Mouse (Mus musculus): ENCODE results near the gene Fasl. TPM values are rescaled to one million over a fixed set of nuclear protein-coding genes. Genes with fewer than 3 reads are reported as not detected.

The Fasl gene
- not detected in 2 replicates for polyA plus RNA-seq (2014; fragmentation: Nextera tagmentation; extraction: Ambion mirVana)

DNA sequence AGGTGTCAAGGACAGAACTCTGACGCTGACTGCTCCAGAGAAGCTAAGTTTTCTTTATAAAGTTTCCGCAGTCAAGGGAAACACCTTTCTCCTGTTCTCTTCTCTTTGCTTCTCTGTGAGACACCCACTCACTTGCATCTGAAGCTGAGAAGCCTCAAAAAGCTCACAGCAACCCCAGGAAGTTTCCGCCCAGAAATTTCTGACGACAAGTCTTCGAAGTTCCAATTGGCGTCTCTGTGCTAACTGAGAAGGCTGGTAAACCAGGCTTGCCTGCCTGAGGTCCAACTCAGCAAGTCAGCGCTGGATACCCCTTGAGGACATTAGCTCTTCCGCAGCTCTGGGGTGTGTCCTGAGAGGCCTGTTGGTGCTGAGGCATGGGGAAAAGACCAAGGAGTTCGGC lies at the start of gene Fasl:
Gene Fasl (minus strand): TSS at position 157 of the 400 bp plus-strand sequence.
- H3K27ac ChIP-seq (ENCODE audit: low read depth, low read length): no peak within 1 kb of the TSS

DNA sequence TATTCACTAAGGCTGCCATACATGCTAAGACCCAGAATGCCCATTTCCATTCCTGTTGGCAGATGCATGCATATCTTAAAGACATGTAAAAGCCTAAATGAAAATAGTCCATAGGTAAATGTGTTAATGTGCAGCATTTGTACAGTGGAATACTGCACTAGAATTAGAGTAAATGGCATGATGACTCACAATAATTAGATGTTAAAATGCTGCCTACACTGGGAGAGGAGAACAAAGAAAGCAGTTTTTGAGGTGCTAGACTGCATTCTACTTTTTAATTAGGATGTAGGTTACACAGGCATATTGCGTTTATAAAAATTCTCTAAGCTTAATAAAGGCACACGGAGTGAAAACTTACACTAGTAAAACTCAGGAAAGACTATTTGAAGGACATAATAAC lies 38.4 kb upstream of the Fasl start:
- H3K4me2 ChIP-seq (replicated peaks; ENCODE audit: low read depth, low read length): no peak overlapping the region
- ATAC-seq (ENCODE audit: low FRiP score, low TSS enrichment): no peak
- H3K27ac ChIP-seq (ENCODE audit: low read depth, low read length): no peak overlapping the region
- no peaks in the 10 kb centered on the region for H3K9me3 ChIP-seq (ENCODE audit: control insufficient read depth, low read length)
- no peak overlapping the region for H3K9ac ChIP-seq (ENCODE audit: low read depth, low read length)
- H3K4me3 ChIP-seq (ENCODE audit: low read length): no peak overlapping the region
- H3K27me3 ChIP-seq (ENCODE audit: control insufficient read depth, insufficient read depth, low read length): no peaks in the 10 kb centered on the region
- H3K4me1 ChIP-seq (ENCODE audit: control insufficient read depth, insufficient read depth, low read length): no peaks in the 10 kb centered on the region
- 98% methylated on average over 2 of the region's 2 CpGs for WGBS
- peaks cover 29% of the 10 kb centered on the region for H3K36me3 ChIP-seq (ENCODE audit: control insufficient read depth, insufficient read depth, low read length)

More for the DNA sequence above, at the start of gene Fasl:
- no peaks in the 10 kb centered on the region for H3K36me3 ChIP-seq (ENCODE audit: control insufficient read depth, insufficient read depth, low read length)
- H3K27me3 ChIP-seq (ENCODE audit: control insufficient read depth, insufficient read depth, low read length): no peaks in the 10 kb centered on the region
- no peaks in the 10 kb centered on the region for H3K4me1 ChIP-seq (ENCODE audit: control insufficient read depth, insufficient read depth, low read length)
- no peak within 1 kb of the TSS for H3K4me2 ChIP-seq (replicated peaks; ENCODE audit: low read depth, low read length)
- no peak within 1 kb of the TSS for H3K9ac ChIP-seq (ENCODE audit: low read depth, low read length)
- no peak for ATAC-seq (ENCODE audit: low FRiP score, low TSS enrichment)
- H3K9me3 ChIP-seq (ENCODE audit: control insufficient read depth, low read length): no peaks in the 10 kb centered on the region
- WGBS: 82% methylated on average over 9 of the region's 9 CpGs
- H3K4me3 ChIP-seq (ENCODE audit: low read length): no peak within 1 kb of the TSS

DNA sequence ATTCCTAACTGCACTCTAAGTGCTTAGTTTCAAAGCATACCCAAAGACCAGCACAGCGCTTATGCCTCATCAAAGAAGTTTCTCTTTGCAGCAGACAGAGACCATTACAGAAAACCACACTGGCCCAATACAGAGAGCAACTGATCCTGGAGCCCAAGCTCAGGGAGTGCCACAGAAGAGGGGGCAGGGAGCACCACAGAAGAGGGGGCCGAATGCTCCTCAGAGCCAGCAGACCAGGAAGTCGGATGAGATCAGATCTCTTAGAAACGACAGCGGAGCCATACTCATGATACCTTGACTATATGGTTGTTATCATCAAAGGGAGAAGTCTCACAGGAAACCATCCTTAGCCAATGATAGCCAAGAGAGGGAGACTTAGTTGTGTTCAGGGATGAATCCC lies 21.1 kb upstream of the Fasl start:
- ATAC-seq (ENCODE audit: low FRiP score, low TSS enrichment): no peak
- Histone ChIP-seq H3K36me3 (ENCODE audit: control insufficient read depth, insufficient read depth, low read length) (no peaks in the 10 kb centered on the region), H3K4me1 (ENCODE audit: control insufficient read depth, insufficient read depth, low read length) (no peaks in the 10 kb centered on the region), H3K9me3 (ENCODE audit: control insufficient read depth, low read length) (no peaks in the 10 kb centered on the region), H3K27ac (ENCODE audit: low read depth, low read length) (no peak overlapping the region), H3K9ac (ENCODE audit: low read depth, low read length) (no peak overlapping the region), H3K4me2 (replicated peaks; ENCODE audit: low read depth, low read length) (no peak overlapping the region), H3K27me3 (ENCODE audit: control insufficient read depth, insufficient read depth, low read length) (no peaks in the 10 kb centered on the region), H3K4me3 (ENCODE audit: low read length) (no peak overlapping the region)
- WGBS: 78% methylated on average over 5 of the region's 5 CpGs

DNA sequence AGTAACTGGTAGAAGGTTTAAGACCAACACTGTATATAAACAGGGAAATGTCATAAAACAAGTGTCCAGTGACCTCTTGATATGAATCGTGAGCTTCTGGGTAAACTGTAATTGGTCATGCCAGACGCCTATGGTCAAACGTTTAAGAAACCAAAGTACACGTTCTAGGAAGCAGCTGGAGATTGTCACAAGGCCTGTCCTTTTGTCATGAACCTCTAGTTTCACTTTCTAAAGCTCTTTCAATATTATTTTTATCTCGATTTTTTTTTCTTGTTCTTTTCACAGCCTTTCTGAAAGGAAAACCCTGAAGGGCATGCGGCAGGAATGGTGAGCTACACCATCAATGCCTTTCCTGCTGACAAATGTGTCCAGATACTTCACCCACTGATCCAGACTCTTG lies 20.7 kb upstream of the Fasl start:
- H3K4me3 ChIP-seq (ENCODE audit: low read length): no peak overlapping the region
- H3K9me3 ChIP-seq (ENCODE audit: control insufficient read depth, low read length): no peaks in the 10 kb centered on the region
- no peaks in the 10 kb centered on the region for H3K4me1 ChIP-seq (ENCODE audit: control insufficient read depth, insufficient read depth, low read length)
- no peak overlapping the region for H3K27ac ChIP-seq (ENCODE audit: low read depth, low read length)
- no peak overlapping the region for H3K4me2 ChIP-seq (replicated peaks; ENCODE audit: low read depth, low read length)
- ATAC-seq (ENCODE audit: low FRiP score, low TSS enrichment): no peak
- H3K27me3 ChIP-seq (ENCODE audit: control insufficient read depth, insufficient read depth, low read length): no peaks in the 10 kb centered on the region
- no peaks in the 10 kb centered on the region for H3K36me3 ChIP-seq (ENCODE audit: control insufficient read depth, insufficient read depth, low read length)
- no peak overlapping the region for H3K9ac ChIP-seq (ENCODE audit: low read depth, low read length)
- 48% methylated on average over 6 of the region's 6 CpGs for WGBS

DNA sequence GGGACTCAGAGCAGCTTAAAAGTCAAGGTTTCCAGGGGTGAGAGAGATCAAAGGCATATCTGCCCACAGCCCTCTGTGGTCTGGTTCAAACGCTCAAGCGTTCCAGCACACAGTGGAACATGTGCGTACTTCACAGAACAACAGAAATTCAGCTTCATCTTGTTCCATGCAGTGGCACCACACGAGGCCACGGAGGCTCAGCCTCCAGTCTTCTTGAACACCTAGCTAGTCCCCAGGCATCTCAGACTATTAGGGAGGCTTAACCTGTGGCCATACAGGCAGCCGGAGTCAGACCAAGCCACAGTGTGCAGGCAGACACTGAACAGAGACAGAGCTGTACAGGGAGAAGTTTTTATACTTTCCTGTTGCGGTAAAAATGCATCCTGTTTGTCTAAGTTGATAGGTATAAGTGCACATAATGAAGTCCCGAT lies 16.3 kb upstream of the Fasl start:
- Histone ChIP-seq H3K36me3 (ENCODE audit: control insufficient read depth, insufficient read depth, low read length) (no peaks in the 10 kb centered on the region), H3K27ac (ENCODE audit: low read depth, low read length) (no peak overlapping the region), H3K4me1 (ENCODE audit: control insufficient read depth, insufficient read depth, low read length) (no peaks in the 10 kb centered on the region), H3K9ac (ENCODE audit: low read depth, low read length) (no peak overlapping the region), H3K27me3 (ENCODE audit: control insufficient read depth, insufficient read depth, low read length) (no peaks in the 10 kb centered on the region), H3K9me3 (ENCODE audit: control insufficient read depth, low read length) (no peaks in the 10 kb centered on the region), H3K4me3 (ENCODE audit: low read length) (no peak overlapping the region), H3K4me2 (replicated peaks; ENCODE audit: low read depth, low read length) (no peak overlapping the region)
- 84% methylated on average over 8 of the region's 8 CpGs for WGBS
- no peak for ATAC-seq (ENCODE audit: low FRiP score, low TSS enrichment)

DNA sequence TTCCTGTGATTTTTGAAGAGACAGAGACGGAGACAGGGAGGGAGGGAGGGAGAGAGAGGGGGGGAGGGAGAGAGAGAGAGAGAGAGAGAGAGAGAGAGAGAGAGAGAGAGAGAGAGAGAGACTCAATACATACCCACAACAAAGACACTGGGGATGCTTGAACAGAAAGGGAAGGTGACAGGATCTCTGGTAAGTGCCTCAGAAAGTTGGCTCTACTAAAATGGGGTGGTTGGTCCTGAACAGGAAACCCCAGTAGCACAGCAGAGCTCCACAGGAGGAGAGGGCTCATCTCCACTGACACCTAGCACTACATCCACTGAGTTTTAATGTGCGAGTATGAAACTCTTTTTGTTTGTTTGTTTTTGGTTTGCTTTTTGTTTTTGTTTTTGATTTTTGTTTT lies 13.0 kb upstream of the Fasl start:
- Histone ChIP-seq H3K27ac (ENCODE audit: low read depth, low read length) (no peak overlapping the region), H3K36me3 (ENCODE audit: control insufficient read depth, insufficient read depth, low read length) (no peaks in the 10 kb centered on the region), H3K4me2 (replicated peaks; ENCODE audit: low read depth, low read length) (no peak overlapping the region), H3K4me3 (ENCODE audit: low read length) (no peak overlapping the region), H3K9ac (ENCODE audit: low read depth, low read length) (no peak overlapping the region), H3K9me3 (ENCODE audit: control insufficient read depth, low read length) (no peaks in the 10 kb centered on the region), H3K27me3 (ENCODE audit: control insufficient read depth, insufficient read depth, low read length) (no peaks in the 10 kb centered on the region), H3K4me1 (ENCODE audit: control insufficient read depth, insufficient read depth, low read length) (no peaks in the 10 kb centered on the region)
- ATAC-seq (ENCODE audit: low FRiP score, low TSS enrichment): no peak
- 79% methylated on average over 2 of the region's 2 CpGs for WGBS

DNA sequence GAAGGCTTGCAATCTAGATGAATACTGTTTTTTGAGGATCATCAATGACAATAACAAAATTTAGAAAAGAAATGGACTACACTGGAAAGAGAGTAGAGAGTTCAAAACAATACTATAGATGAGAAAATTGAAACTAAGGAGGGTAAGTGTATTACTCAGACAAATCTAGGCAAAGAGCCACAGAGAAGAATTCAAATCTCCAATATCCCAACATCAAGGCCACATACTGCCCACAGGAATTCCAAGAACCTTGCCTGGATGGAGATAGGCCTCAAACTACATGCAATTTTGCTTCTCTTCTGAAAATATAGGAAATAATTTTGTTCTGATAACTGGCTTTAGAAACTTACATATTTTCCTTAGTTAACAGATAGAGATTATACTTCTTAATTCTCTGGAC lies 12.0 kb upstream of the Fasl start:
- Histone ChIP-seq H3K9ac (ENCODE audit: low read depth, low read length) (no peak overlapping the region), H3K4me3 (ENCODE audit: low read length) (no peak overlapping the region), H3K9me3 (ENCODE audit: control insufficient read depth, low read length) (no peaks in the 10 kb centered on the region), H3K27ac (ENCODE audit: low read depth, low read length) (no peak overlapping the region), H3K27me3 (ENCODE audit: control insufficient read depth, insufficient read depth, low read length) (no peaks in the 10 kb centered on the region), H3K4me1 (ENCODE audit: control insufficient read depth, insufficient read depth, low read length) (no peaks in the 10 kb centered on the region), H3K4me2 (replicated peaks; ENCODE audit: low read depth, low read length) (no peak overlapping the region), H3K36me3 (ENCODE audit: control insufficient read depth, insufficient read depth, low read length) (no peaks in the 10 kb centered on the region)
- no peak for ATAC-seq (ENCODE audit: low FRiP score, low TSS enrichment)

DNA sequence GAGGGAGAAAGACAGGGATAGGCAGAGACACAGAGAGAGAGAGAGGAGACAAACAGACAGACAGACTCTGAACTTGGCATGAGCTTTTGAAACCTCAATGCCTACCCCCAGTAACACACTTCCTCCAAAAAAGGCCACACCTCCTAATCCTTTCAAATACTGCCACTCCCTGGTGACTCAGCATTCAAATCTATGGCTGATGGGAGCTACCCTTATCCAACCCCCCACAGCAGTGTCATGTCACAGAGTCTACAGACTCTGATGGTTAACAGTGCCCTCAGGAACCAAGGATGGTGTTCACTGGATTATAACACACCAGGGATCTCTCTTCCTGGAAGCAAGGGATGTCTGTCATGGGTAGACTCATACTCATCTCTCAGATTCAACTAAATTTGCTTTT lies 11.5 kb upstream of the Fasl start:
- ATAC-seq (ENCODE audit: low FRiP score, low TSS enrichment): no peak
- Histone ChIP-seq H3K4me3 (ENCODE audit: low read length) (no peak overlapping the region), H3K9me3 (ENCODE audit: control insufficient read depth, low read length) (no peaks in the 10 kb centered on the region)

DNA sequence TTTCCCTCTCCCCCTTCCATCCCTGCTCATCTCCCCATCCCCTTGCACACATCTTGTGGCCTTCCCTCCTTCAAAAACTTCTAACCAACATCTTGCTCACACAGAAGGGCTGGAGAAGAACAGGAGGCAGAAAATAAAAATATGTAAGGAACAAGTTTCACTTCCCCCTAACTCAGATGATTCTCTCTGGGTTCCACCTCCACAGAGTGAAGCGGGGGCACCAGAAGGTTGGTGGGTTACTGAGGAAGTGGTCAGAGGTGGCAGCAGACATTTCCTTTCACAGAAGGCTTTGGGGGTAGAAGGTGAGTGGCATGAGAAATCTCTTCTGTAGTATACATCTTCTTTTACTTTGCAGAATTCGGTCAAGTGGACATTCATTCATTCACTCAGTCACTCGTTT lies 10.6 kb upstream of the Fasl start:
- Histone ChIP-seq H3K27ac (ENCODE audit: low read depth, low read length) (no peak overlapping the region), H3K4me2 (replicated peaks; ENCODE audit: low read depth, low read length) (no peak overlapping the region), H3K36me3 (ENCODE audit: control insufficient read depth, insufficient read depth, low read length) (no peaks in the 10 kb centered on the region), H3K4me1 (ENCODE audit: control insufficient read depth, insufficient read depth, low read length) (no peaks in the 10 kb centered on the region), H3K4me3 (ENCODE audit: low read length) (no peak overlapping the region), H3K9me3 (ENCODE audit: control insufficient read depth, low read length) (no peaks in the 10 kb centered on the region), H3K9ac (ENCODE audit: low read depth, low read length) (no peak overlapping the region), H3K27me3 (ENCODE audit: control insufficient read depth, insufficient read depth, low read length) (no peaks in the 10 kb centered on the region)
- no peak for ATAC-seq (ENCODE audit: low FRiP score, low TSS enrichment)
- 96% methylated on average over 3 of the region's 3 CpGs for WGBS

More for the DNA sequence above, 11.5 kb upstream of the Fasl start:
- Histone ChIP-seq H3K27me3 (ENCODE audit: control insufficient read depth, insufficient read depth, low read length) (no peaks in the 10 kb centered on the region), H3K36me3 (ENCODE audit: control insufficient read depth, insufficient read depth, low read length) (no peaks in the 10 kb centered on the region), H3K4me2 (replicated peaks; ENCODE audit: low read depth, low read length) (no peak overlapping the region), H3K27ac (ENCODE audit: low read depth, low read length) (no peak overlapping the region), H3K4me1 (ENCODE audit: control insufficient read depth, insufficient read depth, low read length) (no peaks in the 10 kb centered on the region), H3K9ac (ENCODE audit: low read depth, low read length) (no peak overlapping the region)

Measured in kidney, embryonic 14.5 days (tissue).